Mouse (Mus musculus) heart, embryonic 16.5 days (tissue): ENCODE results near the gene Hmbs. TPM values are rescaled to one million over a fixed set of nuclear protein-coding genes. Genes with fewer than 3 reads are reported as not detected.
"Not testable (repeated sequence)": the region's sequence is repeated elsewhere in the genome, so short reads cannot be mapped to it uniquely, and the experiment has no call there.

Experiments used
- ATAC-seq: fragments of 200-750 bp; cut with Nextera tagmentation; replicated peaks from 2 replicates; pipeline ENCODE4 v1.8.0; 2017; ENCODE audit warnings: moderate number of reproducible peaks; ENCODE audit not compliant: insufficient read depth, low FRiP score; ENCODE audit errors: extremely low read depth
- H3K27ac ChIP-seq: fragments of 300-500 bp; sonication (generic); 2 replicates; pipeline ENCODE4 v1.5.1; 2014; ENCODE audit warnings: mild to moderate bottlenecking, low read length, control low read depth, moderate library complexity
- H3K27me3 ChIP-seq: fragments of 300-500 bp; sonication (generic); 2 replicates; pipeline ENCODE4 v1.6.1; 2014; ENCODE audit warnings: low read length, mixed read lengths; ENCODE audit not compliant: control insufficient read depth, insufficient read depth
- H3K36me3 ChIP-seq: fragments of 300-500 bp; sonication (generic); 2 replicates; pipeline ENCODE4 v1.6.1; 2014; ENCODE audit not compliant: control insufficient read depth, insufficient read depth
- H3K4me1 ChIP-seq: fragments of 300-500 bp; sonication (generic); 2 replicates; pipeline ENCODE4 v1.6.1; 2014; ENCODE audit warnings: low read length, mixed read lengths; ENCODE audit not compliant: control insufficient read depth, insufficient read depth
- H3K4me2 ChIP-seq: fragments of 300-500 bp; sonication (generic); 2 replicates; pipeline ENCODE4 v1.6.1; 2014; ENCODE audit warnings: low read depth, mild to moderate bottlenecking, control low read depth, low read length
- H3K4me3 ChIP-seq: fragments of 300-500 bp; sonication (generic); 2 replicates; pipeline ENCODE4 v1.5.1; 2014; ENCODE audit warnings: mild to moderate bottlenecking, control low read depth, low read length
- H3K9ac ChIP-seq: fragments of 300-500 bp; sonication (generic); 2 replicates; pipeline ENCODE4 v1.6.1; 2014; ENCODE audit warnings: low read length, control low read depth
- H3K9me3 ChIP-seq: fragments of 300-500 bp; sonication (generic); replicated peaks from 2 replicates; pipeline ENCODE4 v1.6.1; 2016; ENCODE audit warnings: low read length; ENCODE audit not compliant: control insufficient read depth
- WGBS: fragments of 180-500 bp; shearing (Covaris S2); extraction: QIAGEN DNeasy Blood & Tissue Kit; methylation state at CpG from one replicate; pipeline ENCODE4 v1.1.7; 2014; 5-methylcytosine and 5-hydroxymethylcytosine counted together
- polyA plus RNA-seq: library from polyadenylated mRNA; unstranded; fragments of >200 nt; fragmentation: Nextera tagmentation; extraction: Ambion mirVana; gene quantifications from 2 replicates; pipeline ENCODE4 v1.2.1, GENCODE M21; 2015

Gene Hmbs
- polyA plus RNA-seq, 1 experiment from 2014 or later, result 97.2 TPM

DNA sequence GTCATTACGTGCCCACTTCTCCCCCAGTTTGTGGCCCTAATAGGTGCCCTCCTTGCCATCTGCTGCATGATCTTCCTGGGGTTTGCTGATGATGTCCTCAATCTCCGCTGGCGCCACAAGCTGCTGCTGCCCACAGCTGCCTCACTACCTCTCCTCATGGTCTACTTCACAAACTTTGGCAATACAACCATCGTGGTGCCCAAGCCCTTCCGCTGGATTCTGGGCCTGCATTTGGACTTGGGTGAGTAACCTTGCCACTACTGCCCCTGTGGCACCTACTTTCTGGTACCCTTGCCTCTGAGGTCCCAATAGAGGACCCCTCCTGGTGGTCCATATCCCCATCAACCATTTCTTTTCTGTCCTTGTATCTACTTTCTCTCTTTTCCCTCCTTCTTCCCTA, 16.1 kb downstream of the Hmbs start:
- Histone ChIP-seq H3K27ac (no peak overlapping the region; the same call in none of the 2 replicates), H3K4me2 (peak overlapping the region; percentile 75), H3K9ac (peak overlapping the region; percentile 84), H3K27me3 (no peaks in the 10 kb centered on the region), H3K9me3 (no peaks in the 10 kb centered on the region), H3K36me3 (peaks cover 37% of the 10 kb centered on the region), H3K4me1 (peaks cover 7% of the 10 kb centered on the region), H3K4me3 (peak overlapping the region; percentile 68)
- WGBS, result 87% methylated on average over 5 of the region's 5 CpGs
- ATAC-seq, result no peak

- peaks cover 7% of the 10 kb centered on the region for H3K4me1 ChIP-seq
- peak overlapping the region; percentile 94 for H3K27ac ChIP-seq
- H3K27me3 ChIP-seq, result no peaks in the 10 kb centered on the region
- H3K36me3 ChIP-seq, result peaks cover 30% of the 10 kb centered on the region
- H3K4me2 ChIP-seq, result peak overlapping the region; percentile 75
- peak overlapping the region; percentile 68 for H3K4me3 ChIP-seq
- no peaks in the 10 kb centered on the region for H3K9me3 ChIP-seq
- peak overlapping the region; percentile 84 for H3K9ac ChIP-seq
- under 1% methylated on average over 22 of the region's 22 CpGs for WGBS
- peak; percentile 37 for ATAC-seq
Measured at GRCm38 (mm10) chr9:44327064-44327711, 16.8 kb downstream of the Hmbs start.

- Histone ChIP-seq H3K36me3 (peaks cover 24% of the 10 kb centered on the region), H3K27me3 (no peaks in the 10 kb centered on the region), H3K4me2 (peak overlapping the region; percentile 75), H3K9me3 (no peaks in the 10 kb centered on the region), H3K4me3 (peak overlapping the region; percentile 68), H3K27ac (peak overlapping the region; percentile 94), H3K4me1 (peaks cover 7% of the 10 kb centered on the region), H3K9ac (peak overlapping the region; percentile 84)
- ATAC-seq, result peak; percentile 91
- under 1% methylated on average over 38 of the region's 38 CpGs for WGBS
Measured at GRCm38 (mm10) chr9:44326371-44327063, 17.5 kb downstream of the Hmbs start.

GRCm38 (mm10) chr9:44325768-44326370, 18.2 kb downstream of the Hmbs start, which contains the start of gene Dpagt1:
Dpagt1 (plus strand) TSS chr9:44326019.
- Histone ChIP-seq H3K4me2 (peak within 1 kb of the TSS; percentile 75), H3K9me3 (no peaks in the 10 kb centered on the region), H3K27me3 (no peaks in the 10 kb centered on the region), H3K27ac (peak within 1 kb of the TSS; percentile 94), H3K9ac (peak within 1 kb of the TSS; percentile 84), H3K4me1 (peaks cover 10% of the 10 kb centered on the region), H3K4me3 (peak within 1 kb of the TSS; percentile 68), H3K36me3 (peaks cover 18% of the 10 kb centered on the region)
- ATAC-seq, result 0 out of 2 replicates have a peak, but pooled peaks have one; percentile 16
- WGBS, result 5% methylated on average over 12 of the region's 12 CpGs

DNA sequence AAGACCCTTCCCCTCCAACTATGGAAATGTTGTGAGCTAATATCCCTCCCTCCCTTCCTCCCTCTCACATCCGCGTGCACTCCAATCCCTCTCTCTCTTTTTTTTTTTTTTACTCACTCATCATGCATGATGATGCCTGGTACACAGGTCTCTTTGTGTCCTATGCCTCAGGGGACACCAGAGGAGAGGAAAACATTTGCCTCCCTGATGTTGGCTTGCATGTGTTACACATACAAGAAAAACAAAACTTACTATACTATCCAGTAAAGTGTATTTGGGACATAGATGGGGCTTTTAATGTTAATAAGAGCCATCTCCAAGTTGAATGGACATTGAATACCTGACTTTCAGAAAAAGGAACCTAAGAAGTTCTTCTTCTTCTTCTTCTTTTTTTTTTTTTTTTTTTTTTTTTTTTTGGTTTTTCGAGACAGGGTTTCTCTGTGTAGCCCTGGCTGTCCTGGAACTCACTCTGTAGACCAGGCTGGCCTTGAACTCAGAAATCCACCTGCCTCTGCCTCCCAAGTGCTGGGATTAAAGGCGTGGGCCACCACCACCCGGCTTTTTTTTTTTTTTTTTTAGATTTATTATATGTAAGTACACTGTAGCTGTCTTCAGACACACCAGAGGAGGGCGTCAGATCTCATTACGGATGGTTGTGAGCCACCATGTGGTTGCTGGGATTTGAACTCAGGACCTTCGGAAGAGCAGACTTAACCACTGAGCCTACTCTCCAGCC, 18.8 kb downstream of the Hmbs start:
- H3K27ac ChIP-seq, result peak overlapping the region; percentile 94; the same call in 1 of the 2 replicates
- H3K4me2 ChIP-seq, result peak overlapping the region; percentile 75; the same call in 1 of the 2 replicates
- not testable (repeated sequence) for H3K9ac ChIP-seq, H3K4me3 ChIP-seq, ATAC-seq, H3K9me3 ChIP-seq, H3K27me3 ChIP-seq
- 61% methylated on average over 5 of the region's 8 CpGs for WGBS
- H3K36me3 ChIP-seq, result peaks cover 12% of the 10 kb centered on the region
- H3K4me1 ChIP-seq, result peaks cover 14% of the 10 kb centered on the region

DNA sequence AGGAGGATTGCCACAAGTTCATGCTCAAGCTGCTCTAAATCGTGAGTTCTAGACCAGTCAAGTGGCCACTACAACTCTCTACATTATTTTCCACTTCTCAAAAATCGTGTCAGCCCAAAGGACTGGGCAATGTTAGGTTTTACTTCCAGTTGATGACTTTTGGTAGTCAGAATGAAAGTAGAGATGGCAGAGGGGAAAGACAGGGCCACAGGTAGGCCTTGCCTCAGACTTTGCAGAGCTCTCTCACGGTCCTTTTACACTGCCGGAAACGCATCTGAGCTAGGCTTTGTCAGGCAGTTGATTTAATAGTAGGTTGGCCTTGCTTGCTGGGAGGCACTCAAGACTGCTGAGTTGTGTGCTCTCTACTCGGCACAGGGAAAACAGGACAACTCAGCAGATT, 19.9 kb downstream of the Hmbs start:
- Histone ChIP-seq H3K9me3 (no peaks in the 10 kb centered on the region), H3K36me3 (peaks cover 5% of the 10 kb centered on the region; the same call in 1 of the 2 replicates), H3K4me2 (no peak overlapping the region), H3K9ac (no peak overlapping the region), H3K27me3 (no peaks in the 10 kb centered on the region), H3K4me3 (no peak overlapping the region), H3K27ac (no peak overlapping the region), H3K4me1 (peaks cover 16% of the 10 kb centered on the region)
- no peak for ATAC-seq
- WGBS, result 77% methylated on average over 6 of the region's 6 CpGs

DNA sequence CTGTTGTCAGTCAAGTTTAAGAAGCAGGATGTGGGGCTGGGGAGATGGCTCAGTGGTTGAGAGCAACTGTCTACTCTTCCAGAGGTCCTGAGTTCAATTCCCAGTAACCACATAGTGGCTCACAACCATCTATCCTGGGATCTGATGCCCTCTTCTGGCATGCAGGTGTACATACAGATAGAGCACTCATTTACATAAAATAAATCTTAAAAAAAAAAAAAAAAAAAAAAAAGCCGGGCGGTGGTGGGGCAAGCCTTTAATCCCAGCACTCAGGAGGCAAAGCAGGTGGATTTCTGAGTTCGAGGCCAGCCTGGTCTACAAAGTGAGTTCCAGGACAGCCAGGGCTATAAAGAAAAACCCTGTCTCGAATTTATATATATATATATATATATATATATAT, 20.4 kb downstream of the Hmbs start:
- not testable (repeated sequence) for H3K4me2 ChIP-seq, H3K36me3 ChIP-seq, H3K27me3 ChIP-seq, H3K4me3 ChIP-seq, ATAC-seq, H3K27ac ChIP-seq, H3K9ac ChIP-seq, H3K9me3 ChIP-seq
- H3K4me1 ChIP-seq, result peaks cover 21% of the 10 kb centered on the region
- 67% methylated on average over 4 of the region's 4 CpGs for WGBS

DNA sequence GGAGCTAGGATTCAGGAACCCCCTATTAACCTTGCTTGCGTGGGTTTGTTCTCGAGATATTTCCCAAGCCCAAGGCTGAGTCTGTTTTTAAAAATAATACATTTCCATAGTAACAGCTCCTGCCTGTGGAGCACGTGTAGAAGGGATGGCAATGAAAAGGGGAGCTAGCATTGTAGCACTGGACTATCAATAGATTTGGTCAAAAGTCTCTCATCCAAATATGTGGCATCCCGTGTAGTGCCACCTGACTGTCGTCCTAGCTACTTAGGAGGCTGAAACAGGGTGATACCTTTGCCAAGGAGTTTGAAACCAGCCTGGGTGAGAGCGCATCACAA, 23.3 kb downstream of the Hmbs start:
- H3K4me2 ChIP-seq, result peak overlapping the region; percentile 88
- H3K4me1 ChIP-seq, result peaks cover 23% of the 10 kb centered on the region
- peaks cover 5% of the 10 kb centered on the region for H3K36me3 ChIP-seq
- peak overlapping the region; percentile 62 for H3K4me3 ChIP-seq
- 16% methylated on average over 6 of the region's 6 CpGs for WGBS
- H3K9ac ChIP-seq, result peak overlapping the region; percentile 77
- H3K9me3 ChIP-seq, result no peaks in the 10 kb centered on the region
- ATAC-seq, result no peak
- H3K27ac ChIP-seq, result peak overlapping the region; percentile 87
- H3K27me3 ChIP-seq, result no peaks in the 10 kb centered on the region
